Mouse (Mus musculus): Measurements from ENCODE around the gene D1Ertd622e. TPM values are rescaled to one million over a fixed set of nuclear protein-coding genes. Genes with fewer than 3 reads are reported as not detected.

The D1Ertd622e gene
- polyA plus RNA-seq, 2 experiments = 14.1 to 14.7 TPM

GRCm38 (mm10) chr1:97622574-97623208 is 39.2 kb downstream of the D1Ertd622e start:
- TF ChIP-seq POLR2A (IDR thresholded peaks at IDR 0.05; ENCODE audit: borderline replicate concordance, extremely low read depth, insufficient read depth, insufficient read length) = no peak
- H3K27ac ChIP-seq (replicated peaks; ENCODE audit: low read depth, low read length) = no peak overlapping the region
- H3K4me2 ChIP-seq (replicated peaks; ENCODE audit: low read depth, low read length, severe bottlenecking) = no peak overlapping the region
- H3K4me1 ChIP-seq (ENCODE audit: control insufficient read depth, insufficient read depth, low read length) = no peaks in the 10 kb centered on the region
- DNase-seq (ENCODE audit: low spot score) (no peak), ATAC-seq (ENCODE audit: low FRiP score, low read depth) (no peak)
- H3K4me3 ChIP-seq (replicated peaks; ENCODE audit: low read length) = no peak overlapping the region
- H3K36me3 ChIP-seq (ENCODE audit: control insufficient read depth, insufficient read depth, low read length) = no peaks in the 10 kb centered on the region
- WGBS = 30% methylated on average over 5 of the region's 5 CpGs
- no peaks in the 10 kb centered on the region for H3K9me3 ChIP-seq (ENCODE audit: control insufficient read depth, low read length)
- no peak overlapping the region for H3K9ac ChIP-seq (ENCODE audit: low read depth, low read length, severe bottlenecking)
- H3K27me3 ChIP-seq (ENCODE audit: control insufficient read depth, insufficient read depth, low read length) = no peaks in the 10 kb centered on the region

DNA sequence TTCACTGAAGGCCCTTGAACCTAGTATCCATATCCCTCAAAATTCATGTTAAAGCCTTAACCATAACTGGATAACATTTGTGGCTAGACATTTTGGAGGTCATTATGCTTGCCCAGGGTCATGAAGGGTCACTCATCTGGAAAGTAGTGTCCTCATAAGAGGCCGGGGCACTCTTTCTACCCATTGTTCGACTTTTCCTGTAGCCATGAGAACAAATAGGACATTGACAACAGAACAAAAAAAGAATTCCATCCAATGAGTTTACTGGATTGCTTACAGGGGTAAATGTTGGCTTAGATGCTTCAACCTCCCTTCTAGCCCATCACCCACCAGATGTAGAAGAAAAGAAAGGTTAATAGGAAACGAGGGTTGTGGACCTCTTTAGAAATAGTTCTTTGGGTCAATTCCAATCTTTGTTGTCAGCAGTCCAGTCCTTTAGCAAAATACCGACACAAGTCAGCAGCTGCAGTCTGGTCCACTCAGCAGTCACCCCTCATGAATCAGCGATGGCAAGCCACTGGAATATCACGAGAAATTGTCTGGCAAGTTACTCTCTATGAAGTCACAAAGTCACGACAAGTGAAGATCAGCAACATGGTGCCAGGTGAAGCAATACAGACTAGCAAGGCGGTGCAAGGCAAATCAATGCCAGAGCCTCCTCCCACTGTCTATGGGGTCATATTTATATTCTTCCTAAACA is 42.1 kb downstream of the D1Ertd622e start:
- WGBS = 87% methylated on average over 8 of the region's 8 CpGs
- Histone ChIP-seq H3K4me2 (replicated peaks; ENCODE audit: low read depth, low read length, severe bottlenecking) (no peak overlapping the region), H3K36me3 (ENCODE audit: control insufficient read depth, insufficient read depth, low read length) (no peaks in the 10 kb centered on the region), H3K4me3 (replicated peaks; ENCODE audit: low read length) (no peak overlapping the region), H3K4me1 (ENCODE audit: control insufficient read depth, insufficient read depth, low read length) (no peaks in the 10 kb centered on the region), H3K27me3 (ENCODE audit: control insufficient read depth, insufficient read depth, low read length) (no peaks in the 10 kb centered on the region), H3K9me3 (ENCODE audit: control insufficient read depth, low read length) (no peaks in the 10 kb centered on the region), H3K27ac (replicated peaks; ENCODE audit: low read depth, low read length) (no peak overlapping the region), H3K9ac (ENCODE audit: low read depth, low read length, severe bottlenecking) (no peak overlapping the region)
- DNase-seq (ENCODE audit: low spot score) = no peak
- TF ChIP-seq POLR2A (IDR thresholded peaks at IDR 0.05; ENCODE audit: borderline replicate concordance, extremely low read depth, insufficient read depth, insufficient read length) = no peak
- ATAC-seq (ENCODE audit: low FRiP score, low read depth) = no peak

- Histone ChIP-seq H3K27me3 (ENCODE audit: control insufficient read depth, insufficient read depth, low read length) (no peaks in the 10 kb centered on the region), H3K4me2 (replicated peaks; ENCODE audit: low read depth, low read length, severe bottlenecking) (no peak overlapping the region), H3K4me3 (replicated peaks; ENCODE audit: low read length) (no peak overlapping the region), H3K9ac (ENCODE audit: low read depth, low read length, severe bottlenecking) (no peak overlapping the region), H3K27ac (replicated peaks; ENCODE audit: low read depth, low read length) (no peak overlapping the region), H3K9me3 (ENCODE audit: control insufficient read depth, low read length) (no peaks in the 10 kb centered on the region), H3K4me1 (ENCODE audit: control insufficient read depth, insufficient read depth, low read length) (no peaks in the 10 kb centered on the region), H3K36me3 (ENCODE audit: control insufficient read depth, insufficient read depth, low read length) (no peaks in the 10 kb centered on the region)
- WGBS = 88% methylated on average over 1 of the region's 1 CpGs
- ATAC-seq (ENCODE audit: low FRiP score, low read depth) (no peak), DNase-seq (ENCODE audit: low spot score) (no peak)
- no peak for TF ChIP-seq POLR2A (IDR thresholded peaks at IDR 0.05; ENCODE audit: borderline replicate concordance, extremely low read depth, insufficient read depth, insufficient read length)
Measured at GRCm38 (mm10) chr1:97615525-97615924, 46.3 kb downstream of the D1Ertd622e start.

GRCm38 (mm10) chr1:97614531-97615462 is 47.1 kb downstream of the D1Ertd622e start:
- Histone ChIP-seq H3K9me3 (ENCODE audit: control insufficient read depth, low read length) (no peaks in the 10 kb centered on the region), H3K27ac (replicated peaks; ENCODE audit: low read depth, low read length) (no peak overlapping the region), H3K4me1 (ENCODE audit: control insufficient read depth, insufficient read depth, low read length) (no peaks in the 10 kb centered on the region), H3K4me2 (replicated peaks; ENCODE audit: low read depth, low read length, severe bottlenecking) (no peak overlapping the region), H3K36me3 (ENCODE audit: control insufficient read depth, insufficient read depth, low read length) (no peaks in the 10 kb centered on the region), H3K27me3 (ENCODE audit: control insufficient read depth, insufficient read depth, low read length) (no peaks in the 10 kb centered on the region), H3K4me3 (replicated peaks; ENCODE audit: low read length) (no peak overlapping the region), H3K9ac (ENCODE audit: low read depth, low read length, severe bottlenecking) (no peak overlapping the region)
- ATAC-seq (ENCODE audit: low FRiP score, low read depth) (no peak), DNase-seq (ENCODE audit: low spot score) (no peak)
- TF ChIP-seq POLR2A (IDR thresholded peaks at IDR 0.05; ENCODE audit: borderline replicate concordance, extremely low read depth, insufficient read depth, insufficient read length) = no peak
- 86% methylated on average over 11 of the region's 11 CpGs for WGBS

DNA sequence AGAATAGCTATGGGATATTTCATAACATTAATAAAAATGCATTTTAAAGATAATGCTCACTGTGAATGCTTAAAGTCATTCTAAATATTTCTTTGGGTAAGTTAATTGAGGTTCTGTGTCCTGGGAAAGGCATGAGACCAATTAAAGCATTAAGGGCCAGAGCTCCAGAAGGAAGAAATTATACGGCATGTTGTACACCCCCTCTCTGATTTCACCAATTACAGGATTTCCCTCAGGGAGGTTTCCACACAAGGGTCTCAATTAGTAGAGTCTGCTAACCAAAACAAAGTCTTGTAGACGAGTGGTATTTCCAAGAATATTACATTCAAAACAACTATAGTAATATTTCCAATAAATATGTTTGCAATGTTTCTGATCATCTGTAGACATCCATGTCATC is 50.1 kb downstream of the D1Ertd622e start:
- Histone ChIP-seq H3K4me3 (replicated peaks; ENCODE audit: low read length) (no peak overlapping the region), H3K27me3 (ENCODE audit: control insufficient read depth, insufficient read depth, low read length) (no peaks in the 10 kb centered on the region), H3K27ac (replicated peaks; ENCODE audit: low read depth, low read length) (no peak overlapping the region), H3K9ac (ENCODE audit: low read depth, low read length, severe bottlenecking) (no peak overlapping the region), H3K9me3 (ENCODE audit: control insufficient read depth, low read length) (no peaks in the 10 kb centered on the region), H3K4me2 (replicated peaks; ENCODE audit: low read depth, low read length, severe bottlenecking) (no peak overlapping the region), H3K4me1 (ENCODE audit: control insufficient read depth, insufficient read depth, low read length) (no peaks in the 10 kb centered on the region), H3K36me3 (ENCODE audit: control insufficient read depth, insufficient read depth, low read length) (no peaks in the 10 kb centered on the region)
- DNase-seq (ENCODE audit: low spot score) (no peak), ATAC-seq (ENCODE audit: low FRiP score, low read depth) (no peak)
- WGBS = 13% methylated on average over 2 of the region's 2 CpGs
- no peak for TF ChIP-seq POLR2A (IDR thresholded peaks at IDR 0.05; ENCODE audit: borderline replicate concordance, extremely low read depth, insufficient read depth, insufficient read length)
